Mouse (Mus musculus) forebrain, embryonic 13.5 days (tissue): ENCODE measurements around the gene Lenep. TPM values are rescaled to one million over a fixed set of nuclear protein-coding genes. Genes with fewer than 3 reads are reported as not detected.

Experiments used
- ATAC-seq: fragments of 200-750 bp; cut with Nextera tagmentation; 2 replicates; pipeline ENCODE4 v1.8.0; 2017
- H3K27ac ChIP-seq: fragments of 300-500 bp; sonication (generic); 2 replicates; pipeline ENCODE4 v1.5.1; 2015; ENCODE audit warnings: inconsistent platforms, mild to moderate bottlenecking, moderate library complexity
- H3K27me3 ChIP-seq: fragments of 300-500 bp; sonication (generic); 2 replicates; pipeline ENCODE4 v1.6.1; 2015; ENCODE audit warnings: mild to moderate bottlenecking, inconsistent platforms
- H3K36me3 ChIP-seq: fragments of 300-500 bp; sonication (generic); 2 replicates; pipeline ENCODE4 v1.6.1; 2015; ENCODE audit warnings: mild to moderate bottlenecking, inconsistent platforms; ENCODE audit not compliant: poor library complexity, severe bottlenecking
- H3K4me1 ChIP-seq: fragments of 300-500 bp; sonication (generic); 2 replicates; pipeline ENCODE4 v1.6.1; 2015; ENCODE audit warnings: inconsistent platforms
- H3K4me2 ChIP-seq: fragments of 300-500 bp; sonication (generic); 2 replicates; pipeline ENCODE4 v1.6.1; 2015; ENCODE audit warnings: inconsistent platforms, mild to moderate bottlenecking, moderate library complexity
- H3K4me3 ChIP-seq: fragments of 300-500 bp; sonication (generic); 2 replicates; pipeline ENCODE4 v1.5.1; 2015; ENCODE audit warnings: mild to moderate bottlenecking, inconsistent platforms
- H3K9ac ChIP-seq: fragments of 300-500 bp; sonication (generic); 2 replicates; pipeline ENCODE4 v1.6.1; 2015; ENCODE audit warnings: mild to moderate bottlenecking, inconsistent platforms
- H3K9me3 ChIP-seq: fragments of 300-500 bp; sonication (generic); replicated peaks from 2 replicates; pipeline ENCODE4 v1.6.1; 2016; ENCODE audit warnings: inconsistent platforms
- WGBS: fragments of 180-500 bp; shearing (Covaris S2); methylation state at CpG from one replicate; pipeline ENCODE4 v1.1.7; 2015; 5-methylcytosine and 5-hydroxymethylcytosine counted together
- polyA plus RNA-seq: library from polyadenylated mRNA; unstranded; fragments of >200 nt; fragmentation: Nextera tagmentation; extraction: Ambion mirVana; gene quantifications from 2 replicates; pipeline ENCODE4 v1.2.1, GENCODE M21; 2015

The Lenep gene
- polyA plus RNA-seq, 1 experiment from 2014 or later: 0.52 TPM

DNA sequence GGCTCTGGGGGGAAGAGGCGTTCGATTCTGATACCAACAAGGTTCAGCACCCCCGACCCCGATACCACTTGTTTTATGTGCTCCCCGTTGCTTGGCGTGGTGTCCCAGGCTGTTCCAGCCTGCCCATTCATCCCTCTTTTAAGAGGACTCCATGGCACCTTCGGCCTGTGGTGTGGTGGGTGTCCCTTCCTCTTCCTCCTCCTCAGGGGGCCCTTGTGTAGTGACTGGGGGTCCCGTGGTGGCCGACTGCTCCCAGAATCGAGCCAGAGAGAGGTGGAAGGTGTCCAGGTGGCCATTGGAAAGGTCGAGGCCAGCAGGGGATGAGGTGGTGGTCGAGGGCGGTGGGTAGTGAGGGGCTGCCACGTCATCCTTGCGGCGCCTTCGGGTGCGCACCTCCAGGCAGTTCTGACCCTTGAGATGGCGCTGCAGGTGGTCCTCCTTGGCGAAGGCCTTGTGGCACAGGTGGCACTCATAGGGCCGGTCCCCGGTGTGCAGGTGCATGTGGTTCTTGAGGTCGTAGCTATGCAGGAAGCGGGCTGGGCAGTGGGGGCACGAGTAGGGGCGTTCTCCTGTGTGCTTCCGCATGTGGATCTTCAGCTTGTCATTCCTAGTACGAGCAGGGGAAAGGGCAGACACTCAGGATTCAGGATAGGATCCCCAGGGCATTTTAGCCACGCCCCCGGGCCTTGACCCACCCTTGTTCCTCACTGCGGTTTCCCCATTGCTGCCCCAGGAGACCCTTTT lies 23.0 kb downstream of the Lenep start:
- no peaks in the 10 kb centered on the region for H3K9me3 ChIP-seq
- no peak overlapping the region for H3K9ac ChIP-seq
- H3K27ac ChIP-seq: no peak overlapping the region
- H3K4me2 ChIP-seq: no peak overlapping the region
- H3K27me3 ChIP-seq: no peaks in the 10 kb centered on the region
- no peak overlapping the region for H3K4me3 ChIP-seq
- no peak for ATAC-seq
- no peaks in the 10 kb centered on the region for H3K36me3 ChIP-seq
- H3K4me1 ChIP-seq: peaks cover 11% of the 10 kb centered on the region
- 90% methylated on average over 31 of the region's 31 CpGs for WGBS

DNA sequence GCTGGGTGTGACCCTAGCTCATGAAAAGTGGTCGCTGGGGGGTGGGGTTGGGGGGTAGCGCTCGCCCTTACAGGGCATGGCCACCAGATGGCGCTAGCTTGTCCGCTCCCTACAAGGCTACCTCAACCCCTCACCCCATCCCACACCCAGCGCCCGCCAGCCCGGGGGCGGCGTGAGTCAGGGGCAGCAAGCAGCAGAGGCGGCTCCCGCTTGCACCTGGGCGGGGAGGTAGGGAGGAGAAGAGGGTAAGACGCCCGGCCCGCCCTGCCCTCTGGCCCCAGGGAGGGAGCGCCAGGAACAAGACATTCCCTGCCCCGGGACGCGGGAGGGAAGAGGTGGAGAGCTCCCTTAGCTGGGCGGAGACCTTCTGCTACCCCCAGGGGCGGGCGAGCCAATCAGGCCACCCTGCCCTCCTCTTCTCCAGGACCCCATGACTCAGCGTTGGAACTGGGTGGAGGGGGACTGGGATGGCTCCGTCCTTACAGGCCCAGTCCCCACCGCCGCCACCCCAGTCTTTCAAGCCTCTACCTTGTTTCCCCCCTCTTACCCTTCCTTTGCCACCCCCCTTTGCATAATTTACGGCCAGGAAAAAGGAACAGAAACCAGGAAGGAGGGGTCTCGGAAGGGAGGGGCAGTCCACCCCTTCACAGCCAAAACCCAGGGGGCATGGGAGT lies 24.1 kb downstream of the Lenep start:
- ATAC-seq: peak; percentile 90
- under 1% methylated on average over 27 of the region's 29 CpGs for WGBS
- peak overlapping the region; percentile 85 for H3K4me2 ChIP-seq
- H3K4me3 ChIP-seq: peak overlapping the region; percentile 59
- peak overlapping the region; percentile 78 for H3K9ac ChIP-seq
- peaks cover 10% of the 10 kb centered on the region for H3K4me1 ChIP-seq
- no peaks in the 10 kb centered on the region for H3K27me3 ChIP-seq
- no peaks in the 10 kb centered on the region for H3K36me3 ChIP-seq
- H3K9me3 ChIP-seq: no peaks in the 10 kb centered on the region
- H3K27ac ChIP-seq: no peak overlapping the region

DNA sequence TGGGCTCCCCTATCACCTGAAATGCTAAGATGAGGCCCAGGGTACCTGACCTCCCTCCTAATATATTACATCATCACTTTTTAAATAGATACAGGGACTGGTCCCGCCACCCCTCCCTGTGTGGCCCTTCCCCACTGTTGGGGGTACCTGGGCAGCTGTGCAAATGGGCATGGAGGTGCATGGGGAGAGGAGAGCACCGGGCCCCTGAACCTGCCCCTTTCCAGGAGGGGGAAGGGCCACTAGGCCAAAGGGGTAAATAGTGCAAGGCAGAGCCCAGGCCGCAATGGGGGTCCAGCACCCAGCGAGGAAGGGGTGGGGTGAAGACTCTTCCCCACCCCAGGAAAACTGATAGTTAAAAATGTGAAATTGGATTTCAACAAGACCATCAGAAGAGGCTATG lies 24.8 kb downstream of the Lenep start:
- no peak for ATAC-seq
- Histone ChIP-seq H3K27me3 (no peaks in the 10 kb centered on the region), H3K9me3 (no peaks in the 10 kb centered on the region), H3K9ac (no peak overlapping the region), H3K4me2 (peak overlapping the region; percentile 85), H3K27ac (no peak overlapping the region), H3K36me3 (no peaks in the 10 kb centered on the region), H3K4me3 (no peak overlapping the region), H3K4me1 (peaks cover 10% of the 10 kb centered on the region)
- WGBS: 78% methylated on average over 4 of the region's 4 CpGs

DNA sequence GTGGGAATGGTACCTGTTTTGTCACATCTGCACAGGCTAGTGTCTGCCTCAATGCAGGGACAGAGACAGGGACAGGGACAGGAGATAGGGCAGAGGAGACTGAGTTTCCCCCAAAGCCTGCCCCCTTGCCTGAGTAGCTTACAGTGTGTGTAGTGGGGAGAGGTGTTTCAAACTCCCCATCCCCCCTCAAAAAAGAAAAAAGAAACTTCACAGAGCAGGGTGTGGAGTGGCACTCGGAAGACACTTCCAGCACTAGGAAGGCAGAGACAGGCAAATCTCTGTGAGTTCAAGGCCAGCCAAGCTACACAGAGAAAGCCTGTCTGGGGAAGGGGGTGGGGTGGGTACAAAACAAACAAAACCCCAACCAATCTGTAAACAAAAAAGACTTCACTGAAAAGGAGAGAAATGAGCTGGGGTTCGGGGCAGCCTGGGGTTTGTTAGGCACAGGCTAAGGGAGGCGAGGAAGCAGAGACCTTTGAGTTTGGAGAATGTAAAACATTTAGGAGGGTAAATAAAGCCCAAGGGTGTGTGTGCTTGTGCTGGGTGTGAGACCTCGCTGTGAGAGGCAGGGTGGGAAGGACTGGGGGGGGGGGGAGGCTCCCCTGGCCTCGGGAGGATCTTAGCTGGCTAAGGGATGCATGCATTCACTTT lies 28.9 kb downstream of the Lenep start:
- no peaks in the 10 kb centered on the region for H3K9me3 ChIP-seq
- no peak overlapping the region for H3K4me2 ChIP-seq
- no peaks in the 10 kb centered on the region for H3K36me3 ChIP-seq
- H3K4me1 ChIP-seq: peaks cover 6% of the 10 kb centered on the region
- 50% methylated on average over 5 of the region's 5 CpGs for WGBS
- no peak overlapping the region for H3K27ac ChIP-seq
- H3K9ac ChIP-seq: no peak overlapping the region
- ATAC-seq: no peak
- no peaks in the 10 kb centered on the region for H3K27me3 ChIP-seq
- no peak overlapping the region for H3K4me3 ChIP-seq

DNA sequence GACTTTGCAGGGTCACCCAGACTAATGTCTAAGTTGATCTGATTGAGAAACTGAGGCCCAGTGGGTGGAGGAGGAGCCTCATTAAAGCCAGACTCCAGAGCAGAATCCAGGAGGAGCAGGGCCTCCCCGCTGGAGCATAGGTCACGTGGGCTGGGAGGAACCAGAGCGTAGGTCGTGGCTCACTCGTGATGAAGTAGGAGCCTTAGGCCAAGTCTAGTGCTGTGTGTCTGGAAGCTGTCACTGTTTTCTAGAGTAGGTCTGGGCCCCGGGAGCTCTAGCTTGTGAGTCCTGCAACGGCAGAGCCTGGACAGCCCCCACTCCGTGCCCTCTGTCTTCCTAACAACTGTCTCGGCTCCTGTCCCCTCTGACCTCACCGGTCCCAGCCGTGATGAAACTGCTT lies 35.3 kb downstream of the Lenep start:
- H3K4me1 ChIP-seq: no peaks in the 10 kb centered on the region
- no peaks in the 10 kb centered on the region for H3K9me3 ChIP-seq
- 82% methylated on average over 11 of the region's 11 CpGs for WGBS
- H3K27ac ChIP-seq: no peak overlapping the region
- H3K4me3 ChIP-seq: no peak overlapping the region
- no peaks in the 10 kb centered on the region for H3K36me3 ChIP-seq
- H3K9ac ChIP-seq: no peak overlapping the region
- no peak for ATAC-seq
- 0 out of 2 replicates have a peak, but pooled peaks cover 5% of the 10 kb centered on the region for H3K27me3 ChIP-seq
- H3K4me2 ChIP-seq: no peak overlapping the region

GRCm38 (mm10) chr3:89365486-89366414 lies 36.8 kb downstream of the Lenep start:
- H3K27me3 ChIP-seq: 0 out of 2 replicates have a peak, but pooled peaks cover 5% of the 10 kb centered on the region
- H3K9me3 ChIP-seq: no peaks in the 10 kb centered on the region
- no peak overlapping the region for H3K27ac ChIP-seq
- 75% methylated on average over 20 of the region's 20 CpGs for WGBS
- H3K36me3 ChIP-seq: no peaks in the 10 kb centered on the region
- H3K4me3 ChIP-seq: no peak overlapping the region
- no peak overlapping the region for H3K9ac ChIP-seq
- no peaks in the 10 kb centered on the region for H3K4me1 ChIP-seq
- H3K4me2 ChIP-seq: no peak overlapping the region
- no peak for ATAC-seq

DNA sequence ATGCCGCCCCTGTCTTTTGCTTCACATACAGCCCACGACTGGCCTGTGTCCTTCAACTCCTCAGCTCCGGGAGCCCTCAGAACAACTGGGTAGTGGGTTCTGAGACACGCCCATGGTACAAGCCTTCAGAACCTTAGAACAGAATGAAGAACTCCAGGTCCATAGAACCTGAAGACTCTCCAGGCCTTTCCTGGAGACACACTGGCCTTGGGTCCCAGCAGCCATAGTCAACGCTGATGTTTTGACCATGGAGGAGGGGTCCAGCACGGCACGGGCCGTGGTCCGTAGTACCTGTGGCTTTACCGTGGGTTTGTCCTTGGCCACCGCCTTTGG lies 37.5 kb downstream of the Lenep start, which contains the start of gene Dcst1:
Gene Dcst1, minus strand, starts transcription at position 101 of the 333 bp plus-strand sequence.
- 0 out of 2 replicates have a peak within 1 kb of the TSS, but pooled peaks have one; percentile 34 for H3K9ac ChIP-seq
- H3K4me1 ChIP-seq: no peaks in the 10 kb centered on the region
- H3K9me3 ChIP-seq: no peaks in the 10 kb centered on the region
- H3K4me3 ChIP-seq: no peak within 1 kb of the TSS
- WGBS: 80% methylated on average over 11 of the region's 11 CpGs
- no peak within 1 kb of the TSS for H3K4me2 ChIP-seq
- H3K36me3 ChIP-seq: no peaks in the 10 kb centered on the region
- H3K27ac ChIP-seq: no peak within 1 kb of the TSS
- no peak for ATAC-seq
- H3K27me3 ChIP-seq: 0 out of 2 replicates have a peak, but pooled peaks cover 5% of the 10 kb centered on the region

- Histone ChIP-seq H3K27ac (no peak overlapping the region), H3K9me3 (no peaks in the 10 kb centered on the region), H3K4me2 (no peak overlapping the region), H3K4me3 (no peak overlapping the region), H3K36me3 (no peaks in the 10 kb centered on the region), H3K27me3 (0 out of 2 replicates have a peak, but pooled peaks cover 5% of the 10 kb centered on the region), H3K9ac (0 out of 2 replicates have a peak overlapping the region, but pooled peaks have one; percentile 34), H3K4me1 (no peaks in the 10 kb centered on the region)
- WGBS: 57% methylated on average over 8 of the region's 8 CpGs
- ATAC-seq: no peak
Observed at GRCm38 (mm10) chr3:89364631-89365030, 38.0 kb downstream of the Lenep start.

- Histone ChIP-seq H3K27me3 (0 out of 2 replicates have a peak, but pooled peaks cover 5% of the 10 kb centered on the region), H3K36me3 (no peaks in the 10 kb centered on the region), H3K27ac (no peak within 1 kb of the TSS), H3K9me3 (no peaks in the 10 kb centered on the region), H3K9ac (no peak within 1 kb of the TSS), H3K4me3 (no peak within 1 kb of the TSS), H3K4me2 (no peak within 1 kb of the TSS), H3K4me1 (no peaks in the 10 kb centered on the region)
- 83% methylated on average over 7 of the region's 7 CpGs for WGBS
- ATAC-seq: no peak
Observed at GRCm38 (mm10) chr3:89361675-89362074, 40.9 kb downstream of the Lenep start, which contains the start of gene Dcst2. Gene Dcst2 (plus strand): TSS chr3:89361975.

- H3K9me3 ChIP-seq: no peaks in the 10 kb centered on the region
- H3K9ac ChIP-seq: no peak overlapping the region
- no peaks in the 10 kb centered on the region for H3K36me3 ChIP-seq
- no peak for ATAC-seq
- H3K4me2 ChIP-seq: no peak overlapping the region
- H3K27ac ChIP-seq: no peak overlapping the region
- no peak overlapping the region for H3K4me3 ChIP-seq
- H3K27me3 ChIP-seq: 0 out of 2 replicates have a peak, but pooled peaks cover 11% of the 10 kb centered on the region
- WGBS: 76% methylated on average over 3 of the region's 3 CpGs
- H3K4me1 ChIP-seq: no peaks in the 10 kb centered on the region
Observed at GRCm38 (mm10) chr3:89360237-89360636, 42.4 kb downstream of the Lenep start.

- no peak overlapping the region for H3K4me3 ChIP-seq
- 0 out of 2 replicates have a peak, but pooled peaks cover 9% of the 10 kb centered on the region for H3K27me3 ChIP-seq
- no peak for ATAC-seq
- no peak overlapping the region for H3K9ac ChIP-seq
- H3K4me2 ChIP-seq: no peak overlapping the region
- 80% methylated on average over 6 of the region's 6 CpGs for WGBS
- H3K36me3 ChIP-seq: no peaks in the 10 kb centered on the region
- H3K9me3 ChIP-seq: no peaks in the 10 kb centered on the region
- H3K27ac ChIP-seq: no peak overlapping the region
- H3K4me1 ChIP-seq: 0 out of 2 replicates have a peak, but pooled peaks cover 2% of the 10 kb centered on the region
Observed at GRCm38 (mm10) chr3:89359630-89360029, 43.0 kb downstream of the Lenep start.
